Mouse (Mus musculus): Measurements from ENCODE around the gene Fem1a. TPM values are rescaled to one million over a fixed set of nuclear protein-coding genes. Genes with fewer than 3 reads are reported as not detected.

Fem1a gene
- total RNA-seq, 2 experiments from 2014 or later: 45.4 TPM

DNA sequence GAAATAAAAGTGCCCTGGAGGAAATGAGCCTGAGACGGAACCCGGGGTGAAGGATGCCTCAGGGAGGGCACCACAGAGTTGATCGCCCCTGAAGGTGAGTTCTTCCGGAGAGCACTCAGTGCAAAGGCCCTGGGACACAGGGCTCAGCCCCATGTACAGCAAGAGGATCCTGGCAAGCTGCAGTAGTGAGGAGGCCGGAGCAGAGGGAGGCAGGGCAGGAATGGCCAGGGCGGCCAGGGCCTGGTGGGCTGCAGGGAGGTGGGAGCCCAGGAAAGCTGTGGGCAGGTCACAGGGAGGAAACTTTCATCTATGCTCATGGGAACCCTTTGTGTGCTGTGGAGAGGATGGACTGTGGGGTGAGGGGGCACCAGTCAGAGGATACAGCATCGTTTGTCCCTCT is 16.9 kb downstream of the Fem1a start:
- DNase-seq (ENCODE audit: extremely low spot score in 1 of 2, low spot score in 2 of 2): no peak
- intact Hi-C loops (cut with DNase I): no loop called here

- DNase-seq (ENCODE audit: extremely low spot score in 1 of 2, low spot score in 2 of 2): no peak
- intact Hi-C loops (cut with DNase I): no loop called here
Observed at GRCm38 (mm10) chr17:56273986-56274385, 17.4 kb downstream of the Fem1a start.

DNA sequence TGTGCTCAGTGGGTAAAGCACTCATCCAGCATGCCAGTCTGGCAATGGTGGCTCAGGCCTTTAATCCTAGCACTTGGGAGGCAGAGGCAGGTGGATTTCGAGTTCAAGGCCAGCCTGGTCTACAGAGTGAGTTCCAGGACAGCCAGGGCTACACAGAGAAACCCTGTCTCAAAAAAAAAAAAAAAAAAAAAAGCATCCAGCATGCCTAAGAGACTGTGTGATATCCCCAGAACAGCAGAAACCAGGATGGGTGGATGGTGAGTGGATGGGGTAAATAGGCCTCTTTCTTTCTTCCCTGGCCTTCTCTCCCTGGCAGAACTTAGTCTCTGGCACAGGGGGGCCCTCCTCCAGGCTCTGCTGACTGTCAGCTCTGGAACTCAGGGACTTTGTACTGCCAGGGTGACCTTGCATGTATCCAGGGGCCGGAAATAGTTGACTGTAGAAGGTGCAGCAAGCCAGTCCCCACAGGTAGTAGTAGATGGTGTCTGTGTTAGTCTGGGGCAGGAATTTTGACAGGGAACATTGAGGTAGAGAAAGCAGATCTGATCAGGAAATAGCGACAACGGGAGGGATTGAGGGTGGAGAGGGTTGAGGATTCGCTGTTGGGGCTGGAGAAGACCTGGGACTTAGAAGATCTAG is 19.4 kb downstream of the Fem1a start:
- intact Hi-C loops (cut with DNase I): loop anchor here (5.0 kb wide), 1 partner anchor 71 kb away; no protein-coding TSS in a partner anchor

GRCm38 (mm10) chr17:56276643-56277566 is 20.3 kb downstream of the Fem1a start, which contains the start of gene Ticam1:
Ticam1 (minus strand) TSS chr17:56276786.
- peak; percentile 75 to 92 for DNase-seq (ENCODE audit: extremely low spot score in 1 of 2, low spot score in 2 of 2)
- intact Hi-C loops (cut with DNase I): loop anchor here (5.0 kb wide), 1 partner anchor 70 kb away; no protein-coding TSS in a partner anchor

More for the DNA sequence above, 19.4 kb downstream of the Fem1a start:
- no peak for DNase-seq (ENCODE audit: extremely low spot score in 1 of 2, low spot score in 2 of 2)

GRCm38 (mm10) chr17:56277567-56277893 is 20.9 kb downstream of the Fem1a start:
- intact Hi-C loops (cut with DNase I): loop anchor here (5.0 kb wide), 1 partner anchor 70 kb away; no protein-coding TSS in a partner anchor
- no peak for DNase-seq (ENCODE audit: extremely low spot score in 1 of 2, low spot score in 2 of 2)

- DNase-seq (ENCODE audit: extremely low spot score in 1 of 2, low spot score in 2 of 2): no peak
- intact Hi-C loops (cut with DNase I): loop anchor here (5.0 kb wide), 1 partner anchor 69 kb away; no protein-coding TSS in a partner anchor
Observed at GRCm38 (mm10) chr17:56278340-56278739, 21.7 kb downstream of the Fem1a start.

GRCm38 (mm10) chr17:56279481-56280155 is 23.0 kb downstream of the Fem1a start:
- DNase-seq (ENCODE audit: extremely low spot score in 1 of 2, low spot score in 2 of 2): no peak
- intact Hi-C loops (cut with DNase I): loop anchor here (5.0 kb wide), 1 partner anchor 68 kb away; no protein-coding TSS in a partner anchor

- intact Hi-C loops (cut with DNase I): no loop called here
- DNase-seq (ENCODE audit: extremely low spot score in 1 of 2, low spot score in 2 of 2): no peak
Observed at GRCm38 (mm10) chr17:56281193-56281592, 24.6 kb downstream of the Fem1a start.

GRCm38 (mm10) chr17:56282802-56283201 is 26.2 kb downstream of the Fem1a start:
- intact Hi-C loops (cut with DNase I): no loop called here
- no peak for DNase-seq (ENCODE audit: extremely low spot score in 1 of 2, low spot score in 2 of 2)

GRCm38 (mm10) chr17:56283316-56283715 is 26.7 kb downstream of the Fem1a start:
- intact Hi-C loops (cut with DNase I): no loop called here
- DNase-seq (ENCODE audit: extremely low spot score in 1 of 2, low spot score in 2 of 2): no peak

GRCm38 (mm10) chr17:56285995-56286394 is 29.4 kb downstream of the Fem1a start:
- DNase-seq (ENCODE audit: extremely low spot score in 1 of 2, low spot score in 2 of 2): no peak
- intact Hi-C loops (cut with DNase I): no loop called here

DNA sequence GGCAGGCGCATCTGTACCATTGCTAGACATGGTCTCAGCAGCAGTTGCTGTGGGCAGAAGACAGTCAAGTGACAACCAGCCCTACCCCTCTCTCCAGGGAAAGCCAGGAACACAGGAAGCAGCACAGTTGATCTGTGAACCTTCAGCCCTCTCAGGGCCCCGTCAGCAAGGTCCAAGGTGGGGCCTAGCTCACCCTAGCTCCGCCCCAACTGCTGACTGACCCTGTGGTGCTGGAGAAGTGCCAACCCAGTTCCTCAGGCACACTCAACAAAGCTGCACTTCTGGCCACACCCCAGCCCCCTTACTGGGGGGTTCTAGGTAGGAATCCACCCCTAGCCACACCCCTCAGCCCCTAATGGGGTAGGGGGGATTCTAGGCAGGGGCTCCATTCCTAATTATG is 31.2 kb downstream of the Fem1a start:
- peak in 1 of 2 experiments; percentile 79 for DNase-seq (ENCODE audit: extremely low spot score in 1 of 2, low spot score in 2 of 2)
- intact Hi-C loops (cut with DNase I): no loop called here

DNA sequence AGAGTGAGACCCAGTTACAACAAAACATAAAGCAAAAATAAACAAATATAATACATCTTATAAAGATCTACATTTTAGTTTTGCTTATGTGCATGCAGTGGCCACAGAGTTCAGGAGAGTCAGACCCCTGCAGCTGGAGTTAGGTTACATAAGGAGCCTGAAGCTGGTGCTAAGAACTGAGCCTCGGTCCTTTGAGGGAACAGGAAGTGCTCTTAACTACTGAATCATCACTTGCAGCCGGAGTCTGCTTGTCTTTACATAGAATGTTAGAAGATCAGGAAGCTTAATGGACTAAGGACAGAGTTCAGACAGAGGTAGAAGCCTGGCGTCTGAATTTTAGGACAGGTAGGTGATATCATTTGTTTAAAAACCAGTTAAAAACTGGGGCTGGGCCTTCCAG is 32.3 kb downstream of the Fem1a start:
- no peak for DNase-seq (ENCODE audit: extremely low spot score in 1 of 2, low spot score in 2 of 2)
- intact Hi-C loops (cut with DNase I): no loop called here

DNA sequence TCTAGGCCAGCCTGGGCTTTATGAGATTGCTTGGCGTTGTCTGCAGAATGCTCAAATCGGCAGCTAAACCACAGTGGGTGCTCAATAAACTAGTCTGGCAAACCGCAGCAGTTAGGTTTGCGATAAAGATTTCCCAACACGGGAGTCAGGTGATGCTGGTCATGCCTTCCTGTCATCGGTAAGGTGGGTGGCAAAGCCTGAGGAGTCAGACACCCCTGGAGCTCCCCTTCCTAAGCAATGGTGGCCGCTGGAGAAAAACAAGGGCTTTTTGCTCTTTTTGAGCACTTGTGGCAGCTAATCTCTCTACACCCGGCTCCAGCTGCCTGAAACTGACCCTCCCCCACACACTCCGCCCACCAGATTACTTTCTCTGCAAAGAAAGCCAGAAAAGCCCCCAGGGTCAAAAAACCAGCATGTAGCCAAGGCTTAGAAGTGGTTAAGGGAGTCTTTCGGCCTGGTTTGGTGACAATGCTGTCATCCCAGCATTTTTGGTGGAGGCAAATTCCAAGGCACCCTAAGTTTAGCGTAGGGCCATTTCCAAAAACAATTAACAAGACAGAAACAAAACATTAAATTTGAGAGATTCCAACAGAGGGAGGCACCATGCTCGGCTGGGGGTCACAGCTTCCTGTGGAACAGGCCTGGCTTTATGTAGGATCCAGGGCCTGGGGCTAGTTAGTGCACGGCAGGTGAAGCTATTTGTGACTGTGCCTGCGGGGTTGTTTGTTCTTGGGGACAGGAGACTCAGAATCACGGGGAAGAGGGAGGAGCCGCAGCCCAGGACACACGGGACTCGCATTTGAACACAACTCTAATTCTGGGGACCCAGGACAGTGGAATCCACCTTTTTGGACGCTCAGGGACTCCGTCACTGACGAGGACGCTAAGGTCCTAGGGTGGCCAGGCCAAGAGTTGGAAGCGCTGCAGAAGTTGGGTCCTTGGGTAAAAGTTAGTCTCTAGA is 33.0 kb downstream of the Fem1a start:
- peak in 1 of 2 experiments; percentile 72 for DNase-seq (ENCODE audit: extremely low spot score in 1 of 2, low spot score in 2 of 2)
- intact Hi-C loops (cut with DNase I): no loop called here

DNA sequence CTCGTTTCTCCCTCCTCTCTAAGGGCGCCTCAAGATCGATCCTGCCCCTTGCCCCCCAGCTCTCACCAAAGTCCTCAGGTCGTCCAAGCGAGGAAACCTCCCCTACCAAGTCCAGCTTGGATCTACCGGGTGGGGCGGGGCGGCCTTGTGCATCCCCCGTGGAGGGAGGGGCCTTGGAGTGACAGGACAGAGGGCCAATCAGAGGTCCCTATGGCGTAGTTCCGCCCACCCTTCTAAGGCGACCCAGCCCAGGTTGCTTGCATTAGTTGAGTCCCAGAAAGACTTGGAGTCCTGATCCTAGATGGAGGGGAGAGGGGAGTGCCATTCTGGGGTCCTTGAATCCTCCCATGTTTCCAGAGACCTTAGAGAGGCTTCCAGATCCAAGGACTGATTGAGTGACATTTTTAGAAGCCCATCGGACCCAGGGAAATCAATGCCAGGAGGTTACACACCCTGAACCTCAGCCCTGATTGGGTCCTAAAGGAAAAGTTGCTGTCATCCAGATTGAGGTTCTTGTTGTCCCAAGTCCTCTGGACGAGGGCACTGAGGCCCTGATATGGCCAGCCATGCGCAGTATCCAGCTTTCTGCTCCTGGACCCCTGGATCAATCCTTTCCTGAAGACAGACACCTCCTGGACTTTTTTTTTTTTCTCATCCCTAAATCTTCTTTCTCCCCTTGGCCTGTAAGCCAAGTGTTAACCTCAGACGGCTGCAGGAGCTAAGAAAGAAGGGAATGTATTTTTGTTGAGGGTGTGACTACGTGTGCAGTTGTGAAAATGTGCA is 34.0 kb downstream of the Fem1a start:
- intact Hi-C loops (cut with DNase I): no loop called here
- DNase-seq (ENCODE audit: extremely low spot score in 1 of 2, low spot score in 2 of 2): peak in 1 of 2 experiments; percentile 92

GRCm38 (mm10) chr17:56291171-56291511 is 34.5 kb downstream of the Fem1a start:
- intact Hi-C loops (cut with DNase I): no loop called here
- peak; percentile 63 to 91 for DNase-seq (ENCODE audit: extremely low spot score in 1 of 2, low spot score in 2 of 2)

DNA sequence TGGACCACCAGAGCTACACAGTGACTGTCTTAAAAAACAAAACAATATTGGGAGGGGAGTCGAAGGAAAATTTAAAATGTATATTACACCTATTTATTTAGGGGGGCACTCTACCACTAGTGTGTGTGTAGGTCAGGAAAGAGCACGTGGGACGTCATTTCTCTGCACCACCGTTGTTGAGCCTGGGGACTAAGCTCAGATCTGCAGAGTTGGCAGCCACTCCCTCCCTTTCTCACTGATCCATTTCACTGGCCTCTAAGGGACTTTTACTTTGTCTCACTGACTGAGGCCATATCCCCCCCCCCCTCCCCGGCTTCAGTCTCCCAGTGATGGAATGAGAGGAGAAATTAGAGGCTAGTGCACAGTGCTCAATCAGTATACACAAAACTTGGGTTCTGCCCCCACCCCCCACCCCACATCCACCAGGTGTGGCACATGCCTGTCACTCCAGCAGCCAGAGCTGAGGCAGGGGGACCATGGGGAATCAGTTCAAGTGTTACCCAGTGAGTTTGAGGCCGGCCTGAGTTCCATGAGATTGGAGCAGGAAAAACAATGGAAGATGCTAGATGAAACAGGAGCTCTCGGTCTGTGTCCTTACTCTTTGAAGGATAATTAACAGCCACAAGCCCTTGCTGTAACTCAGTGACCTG is 35.3 kb downstream of the Fem1a start:
- DNase-seq (ENCODE audit: extremely low spot score in 1 of 2, low spot score in 2 of 2): no peak
- intact Hi-C loops (cut with DNase I): no loop called here

Data from left cerebral cortex, postnatal 10 days (tissue).